Mouse (Mus musculus) midbrain, postnatal 0 days (tissue): Measurements from ENCODE around the gene Rreb1. TPM values are rescaled to one million over a fixed set of nuclear protein-coding genes. Genes with fewer than 3 reads are reported as not detected.

ENCODE experiments used
- ATAC-seq: fragments of 200-750 bp; cut with Nextera tagmentation; 2 replicates; pipeline ENCODE4 v1.8.0; 2017; ENCODE audit warnings: moderate number of reproducible peaks, mild to moderate bottlenecking, moderate TSS enrichment, moderate library complexity; ENCODE audit not compliant: low FRiP score
- DNase-seq: peaks from one replicate; pipeline ENCODE4 v3.0.0-alpha.2; 2015; ENCODE audit warnings: low spot score
- H3K27ac ChIP-seq: fragments of 300-500 bp; sonication (generic); 2 replicates; pipeline ENCODE4 v1.5.1; 2014; ENCODE audit warnings: low read depth, mild to moderate bottlenecking, low read length, mixed read lengths
- H3K27me3 ChIP-seq: fragments of 300-500 bp; sonication (generic); 2 replicates; pipeline ENCODE4 v1.6.1; 2014; ENCODE audit warnings: low read length, control low read depth, mixed read lengths; ENCODE audit not compliant: insufficient read depth
- H3K36me3 ChIP-seq: fragments of 300-500 bp; sonication (generic); 2 replicates; pipeline ENCODE4 v1.6.1; 2014; ENCODE audit warnings: low read length, control low read depth, mixed read lengths; ENCODE audit not compliant: insufficient read depth
- H3K4me1 ChIP-seq: fragments of 300-500 bp; sonication (generic); 2 replicates; pipeline ENCODE4 v1.6.1; 2014; ENCODE audit warnings: mild to moderate bottlenecking, control low read depth, antibody characterized with exemption, low read length, mixed read lengths; ENCODE audit not compliant: insufficient read depth
- H3K4me2 ChIP-seq: fragments of 300-500 bp; sonication (generic); 2 replicates; pipeline ENCODE4 v1.6.1; 2014; ENCODE audit warnings: low read depth, mild to moderate bottlenecking, low read length, mixed read lengths; ENCODE audit not compliant: poor library complexity, severe bottlenecking
- H3K4me3 ChIP-seq: fragments of 300-500 bp; sonication (generic); 2 replicates; pipeline ENCODE4 v1.5.1; 2014; ENCODE audit warnings: low read depth, mild to moderate bottlenecking, low read length, moderate library complexity
- H3K9ac ChIP-seq: fragments of 300-500 bp; sonication (generic); replicated peaks from 2 replicates; pipeline ENCODE4 v1.6.1; 2014; ENCODE audit warnings: mild to moderate bottlenecking, low read length, moderate library complexity, mixed read lengths; ENCODE audit not compliant: poor library complexity, severe bottlenecking
- H3K9me3 ChIP-seq: fragments of 300-500 bp; sonication (generic); 2 replicates; pipeline ENCODE4 v1.6.1; 2016; ENCODE audit warnings: low read length, control low read depth
- CTCF ChIP-seq: IDR thresholded peaks from 2 replicates; pipeline ENCODE4 v1.5.1; 2016; ENCODE audit warnings: antibody characterized with exemption, mild to moderate bottlenecking
- WGBS: fragments of 180-500 bp; shearing (Covaris S2); extraction: QIAGEN DNeasy Blood & Tissue Kit; methylation state at CpG from one replicate; pipeline ENCODE4 v1.1.7; 2014; 5-methylcytosine and 5-hydroxymethylcytosine counted together
- polyA plus RNA-seq: library from polyadenylated mRNA; unstranded; fragments of >200 nt; fragmentation: Nextera tagmentation; extraction: Ambion mirVana; gene quantifications from 2 replicates; pipeline ENCODE4 v1.2.1, GENCODE M21; 2015
- total RNA-seq: library from RNA; depleted of rRNA; stranded (reverse); fragments of >200 nt; gene quantifications from 2 replicates; pipeline ENCODE4 v1.2.3, GENCODE M21; 2014

Rreb1 gene
- total and polyA plus RNA-seq, 2 experiments from 2014 or later, result 2.0 to 4.3 TPM

- no peak overlapping the region for H3K4me2 ChIP-seq
- TF ChIP-seq CTCF, result no peak
- H3K9me3 ChIP-seq, result no peaks in the 10 kb centered on the region
- H3K27ac ChIP-seq, result no peak overlapping the region
- no peak overlapping the region for H3K4me3 ChIP-seq
- H3K4me1 ChIP-seq, result no peaks in the 10 kb centered on the region
- WGBS, result 88% methylated on average over 8 of the region's 8 CpGs
- no peaks in the 10 kb centered on the region for H3K36me3 ChIP-seq
- no peak for ATAC-seq
- no peak for DNase-seq
- H3K27me3 ChIP-seq, result no peaks in the 10 kb centered on the region
- no peak overlapping the region for H3K9ac ChIP-seq
These were observed 116.6 kb downstream of the Rreb1 start for GRCm38 (mm10) chr13:37894756-37895155.

GRCm38 (mm10) chr13:37895564-37896254, 117.5 kb downstream of the Rreb1 start:
- ATAC-seq (no peak), DNase-seq (no peak)
- no peak for TF ChIP-seq CTCF
- Histone ChIP-seq H3K27ac (no peak overlapping the region), H3K4me1 (no peaks in the 10 kb centered on the region), H3K9me3 (no peaks in the 10 kb centered on the region), H3K4me2 (no peak overlapping the region), H3K9ac (no peak overlapping the region), H3K36me3 (no peaks in the 10 kb centered on the region), H3K27me3 (no peaks in the 10 kb centered on the region), H3K4me3 (no peak overlapping the region)
- 77% methylated on average over 6 of the region's 6 CpGs for WGBS

- ATAC-seq (no peak), DNase-seq (no peak)
- Histone ChIP-seq H3K4me2 (no peak overlapping the region), H3K4me3 (no peak overlapping the region), H3K9me3 (no peaks in the 10 kb centered on the region), H3K27ac (no peak overlapping the region), H3K36me3 (no peaks in the 10 kb centered on the region), H3K4me1 (no peaks in the 10 kb centered on the region), H3K27me3 (no peaks in the 10 kb centered on the region), H3K9ac (no peak overlapping the region)
- no peak for TF ChIP-seq CTCF
- 84% methylated on average over 1 of the region's 1 CpGs for WGBS
These were observed 118.2 kb downstream of the Rreb1 start for GRCm38 (mm10) chr13:37896423-37896822.

- DNase-seq (no peak), ATAC-seq (no peak)
- no peak overlapping the region for H3K9ac ChIP-seq
- TF ChIP-seq CTCF, result no peak
- no peak overlapping the region for H3K4me3 ChIP-seq
- H3K9me3 ChIP-seq, result no peaks in the 10 kb centered on the region
- 90% methylated on average over 5 of the region's 5 CpGs for WGBS
- H3K36me3 ChIP-seq, result no peaks in the 10 kb centered on the region
- no peak overlapping the region for H3K27ac ChIP-seq
- no peaks in the 10 kb centered on the region for H3K27me3 ChIP-seq
- H3K4me2 ChIP-seq, result no peak overlapping the region
- no peaks in the 10 kb centered on the region for H3K4me1 ChIP-seq
These were observed 120.6 kb downstream of the Rreb1 start for GRCm38 (mm10) chr13:37898772-37899171.

- no peak for DNase-seq
- H3K4me1 ChIP-seq, result no peaks in the 10 kb centered on the region
- no peaks in the 10 kb centered on the region for H3K27me3 ChIP-seq
- H3K4me2 ChIP-seq, result no peak overlapping the region
- ATAC-seq, result no peak
- no peak for TF ChIP-seq CTCF
- no peak overlapping the region for H3K27ac ChIP-seq
- WGBS, result 93% methylated on average over 3 of the region's 3 CpGs
- H3K4me3 ChIP-seq, result no peak overlapping the region
- H3K9ac ChIP-seq, result no peak overlapping the region
- no peaks in the 10 kb centered on the region for H3K36me3 ChIP-seq
- H3K9me3 ChIP-seq, result no peaks in the 10 kb centered on the region
These were observed 124.8 kb downstream of the Rreb1 start for GRCm38 (mm10) chr13:37903036-37903435.

GRCm38 (mm10) chr13:37903476-37903875, 125.3 kb downstream of the Rreb1 start:
- Histone ChIP-seq H3K9ac (no peak overlapping the region), H3K9me3 (no peaks in the 10 kb centered on the region), H3K27ac (no peak overlapping the region), H3K36me3 (no peaks in the 10 kb centered on the region), H3K4me2 (no peak overlapping the region), H3K4me1 (no peaks in the 10 kb centered on the region), H3K4me3 (no peak overlapping the region), H3K27me3 (no peaks in the 10 kb centered on the region)
- WGBS, result 97% methylated on average over 4 of the region's 4 CpGs
- no peak for DNase-seq
- no peak for ATAC-seq
- TF ChIP-seq CTCF, result no peak
